Mouse (Mus musculus): ENCODE measurements around the gene Lysmd4.
"Not testable (repeated sequence)": the region's sequence is repeated elsewhere in the genome, so short reads cannot be mapped to it uniquely, and the experiment has no call there.

Lysmd4 gene

GRCm38 (mm10) chr7:67230640-67231140, 8.3 kb downstream of the Lysmd4 start:
- DNase-seq (ENCODE audit: low read depth, low spot score): no peak

GRCm38 (mm10) chr7:67232504-67232903, 10.2 kb downstream of the Lysmd4 start:
- DNase-seq (ENCODE audit: low read depth, low spot score): no peak

GRCm38 (mm10) chr7:67234797-67235196, 12.5 kb downstream of the Lysmd4 start:
- DNase-seq (ENCODE audit: low read depth, low spot score): peak; percentile 77

GRCm38 (mm10) chr7:67236351-67236750, 14.0 kb downstream of the Lysmd4 start:
- no peak for DNase-seq (ENCODE audit: low read depth, low spot score)

- no peak for DNase-seq (ENCODE audit: low read depth, low spot score)
Observed at GRCm38 (mm10) chr7:67237752-67238151, 15.4 kb downstream of the Lysmd4 start.

GRCm38 (mm10) chr7:67241969-67242368, 19.6 kb downstream of the Lysmd4 start:
- peak; percentile 45 for DNase-seq (ENCODE audit: low read depth, low spot score)

- peak; percentile 57 for DNase-seq (ENCODE audit: low read depth, low spot score)
Observed at GRCm38 (mm10) chr7:67243121-67243893, 21.0 kb downstream of the Lysmd4 start.

- DNase-seq (ENCODE audit: low read depth, low spot score): peak; percentile 41
Observed at GRCm38 (mm10) chr7:67243894-67244282, 21.5 kb downstream of the Lysmd4 start.

GRCm38 (mm10) chr7:67245255-67245654, 22.9 kb downstream of the Lysmd4 start:
- DNase-seq (ENCODE audit: low read depth, low spot score): no peak

GRCm38 (mm10) chr7:67246067-67246466, 23.7 kb downstream of the Lysmd4 start:
- DNase-seq (ENCODE audit: low read depth, low spot score): no peak

- DNase-seq (ENCODE audit: low read depth, low spot score): peak; percentile 90
Observed at GRCm38 (mm10) chr7:67259828-67260563, 37.7 kb downstream of the Lysmd4 start.

GRCm38 (mm10) chr7:67270447-67270846, 48.1 kb downstream of the Lysmd4 start:
- DNase-seq (ENCODE audit: low read depth, low spot score): not testable (repeated sequence)

- DNase-seq (ENCODE audit: low read depth, low spot score): no peak
Observed at GRCm38 (mm10) chr7:67283581-67283980, 61.2 kb downstream of the Lysmd4 start.

- DNase-seq (ENCODE audit: low read depth, low spot score): peak; percentile 84
Observed at GRCm38 (mm10) chr7:67287456-67287855, 65.1 kb downstream of the Lysmd4 start.

GRCm38 (mm10) chr7:67291356-67291755, 69.0 kb downstream of the Lysmd4 start:
- DNase-seq (ENCODE audit: low read depth, low spot score): no peak

GRCm38 (mm10) chr7:67296419-67296818, 74.1 kb downstream of the Lysmd4 start:
- DNase-seq (ENCODE audit: low read depth, low spot score): no peak

GRCm38 (mm10) chr7:67304937-67305336, 82.6 kb downstream of the Lysmd4 start:
- no peak for DNase-seq (ENCODE audit: low read depth, low spot score)

GRCm38 (mm10) chr7:67307078-67307477, 84.7 kb downstream of the Lysmd4 start:
- DNase-seq (ENCODE audit: low read depth, low spot score): no peak

GRCm38 (mm10) chr7:67308102-67308501, 85.8 kb downstream of the Lysmd4 start:
- DNase-seq (ENCODE audit: low read depth, low spot score): no peak

- no peak for DNase-seq (ENCODE audit: low read depth, low spot score)
Observed at GRCm38 (mm10) chr7:67310151-67310550, 87.8 kb downstream of the Lysmd4 start.

- DNase-seq (ENCODE audit: low read depth, low spot score): no peak
Observed at GRCm38 (mm10) chr7:67313200-67313599, 90.9 kb downstream of the Lysmd4 start.

- no peak for DNase-seq (ENCODE audit: low read depth, low spot score)
Observed at GRCm38 (mm10) chr7:67318697-67319096, 96.4 kb downstream of the Lysmd4 start.

- DNase-seq (ENCODE audit: low read depth, low spot score): no peak
Observed at GRCm38 (mm10) chr7:67320359-67320758, 98.0 kb downstream of the Lysmd4 start.
